Mouse (Mus musculus): ENCODE measurements around the gene Spon1.

Gene Spon1

GRCm38 (mm10) chr7:114066529-114067178 is 300.9 kb downstream of the Spon1 start:
- DNase-seq: peak; percentile 85

- no peak for DNase-seq
These were observed 303.2 kb downstream of the Spon1 start for GRCm38 (mm10) chr7:114068956-114069533.

GRCm38 (mm10) chr7:114069726-114070457 is 304.1 kb downstream of the Spon1 start:
- DNase-seq: no peak

- DNase-seq: no peak
These were observed 304.7 kb downstream of the Spon1 start for GRCm38 (mm10) chr7:114070458-114070840.

GRCm38 (mm10) chr7:114071395-114071794 is 305.6 kb downstream of the Spon1 start:
- no peak for DNase-seq

- DNase-seq: no peak
These were observed 306.2 kb downstream of the Spon1 start for GRCm38 (mm10) chr7:114071851-114072616.

- no peak for DNase-seq
These were observed 308.3 kb downstream of the Spon1 start for GRCm38 (mm10) chr7:114074133-114074532.

GRCm38 (mm10) chr7:114074595-114074994 is 308.8 kb downstream of the Spon1 start:
- no peak for DNase-seq

- no peak for DNase-seq
These were observed 313.5 kb downstream of the Spon1 start for GRCm38 (mm10) chr7:114079343-114079742.

GRCm38 (mm10) chr7:114080250-114080649 is 314.5 kb downstream of the Spon1 start:
- DNase-seq: no peak

GRCm38 (mm10) chr7:114081633-114082420 is 316.0 kb downstream of the Spon1 start:
- DNase-seq: no peak

- DNase-seq: no peak
These were observed 317.3 kb downstream of the Spon1 start for GRCm38 (mm10) chr7:114083088-114083487.

- no peak for DNase-seq
These were observed 318.0 kb downstream of the Spon1 start for GRCm38 (mm10) chr7:114083760-114084159.

- no peak for DNase-seq
These were observed 320.4 kb downstream of the Spon1 start for GRCm38 (mm10) chr7:114086021-114086710.

- DNase-seq: no peak
These were observed 321.5 kb downstream of the Spon1 start for GRCm38 (mm10) chr7:114087341-114087740.

GRCm38 (mm10) chr7:114087986-114088385 is 322.2 kb downstream of the Spon1 start:
- no peak for DNase-seq

GRCm38 (mm10) chr7:114088918-114089317 is 323.1 kb downstream of the Spon1 start:
- DNase-seq: no peak

- no peak for DNase-seq
These were observed 324.4 kb downstream of the Spon1 start for GRCm38 (mm10) chr7:114090231-114090630.

- DNase-seq: no peak
These were observed 325.2 kb downstream of the Spon1 start for GRCm38 (mm10) chr7:114090892-114091545.
